Mouse (Mus musculus): ENCODE measurements at regions not wholly inside any gene's neighbourhood (a gene's known extent, or its start where the extent isn't known, plus 50 kb on each side); places are given as distances from the start of the nearest gene placed in this dataset.

DNA sequence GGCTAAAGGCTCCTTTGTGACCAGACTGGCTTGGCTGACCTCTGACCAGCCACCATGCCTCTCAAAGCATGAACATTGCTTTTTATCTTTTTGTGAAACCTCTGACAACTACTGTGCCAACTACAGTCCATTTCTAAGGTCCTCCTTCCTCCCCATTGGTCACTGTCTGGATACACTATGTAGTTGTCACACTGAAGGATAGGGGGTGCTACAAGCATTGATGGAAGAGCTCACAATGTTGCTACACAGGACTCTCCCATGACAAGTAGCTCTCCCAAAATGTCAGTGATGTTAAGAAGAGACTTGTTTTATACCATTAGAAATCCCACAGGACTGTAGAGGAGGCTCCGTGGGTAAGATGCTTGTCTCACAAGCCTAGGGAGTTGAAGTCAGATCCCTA is 389.0 kb upstream of the Spred2 start:
- WGBS (ENCODE audit: insufficient replicate concordance), result 54% methylated on average over 1 of the region's 1 CpGs
- Histone ChIP-seq H3K4me1 (replicated peaks; ENCODE audit: control insufficient read depth in 2 of 2, insufficient read depth in 2 of 2, low read length in 1 of 2) (no peaks in the 10 kb centered on the region), H3K4me2 (ENCODE audit: low read depth) (no peak overlapping the region), H3K9me3 (ENCODE audit: control insufficient read depth, low read length) (no peaks in the 10 kb centered on the region), H3K9ac (replicated peaks) (no peak overlapping the region), H3K36me3 (replicated peaks; ENCODE audit: control insufficient read depth, insufficient read depth, low read depth) (no peaks in the 10 kb centered on the region), H3K4me3 (ENCODE audit: insufficient read depth in 1 of 2, low read depth in 2 of 2, low read length in 2 of 2) (no peak overlapping the region), H3K27me3 (ENCODE audit: control insufficient read depth, insufficient read depth, low read length) (no peaks in the 10 kb centered on the region), H3K27ac (no peak overlapping the region)
- TF ChIP-seq EP300 (IDR thresholded peaks at IDR 0.05; ENCODE audit: low read depth), result no peak
- TF ChIP-seq CTCF (IDR thresholded peaks at IDR 0.05; ENCODE audit: low read depth), result no peak
- no peak for ATAC-seq (ENCODE audit: insufficient read depth)
- no peak for DNase-seq (ENCODE audit: low read depth in 3 of 3, low spot score in 3 of 3)

DNA sequence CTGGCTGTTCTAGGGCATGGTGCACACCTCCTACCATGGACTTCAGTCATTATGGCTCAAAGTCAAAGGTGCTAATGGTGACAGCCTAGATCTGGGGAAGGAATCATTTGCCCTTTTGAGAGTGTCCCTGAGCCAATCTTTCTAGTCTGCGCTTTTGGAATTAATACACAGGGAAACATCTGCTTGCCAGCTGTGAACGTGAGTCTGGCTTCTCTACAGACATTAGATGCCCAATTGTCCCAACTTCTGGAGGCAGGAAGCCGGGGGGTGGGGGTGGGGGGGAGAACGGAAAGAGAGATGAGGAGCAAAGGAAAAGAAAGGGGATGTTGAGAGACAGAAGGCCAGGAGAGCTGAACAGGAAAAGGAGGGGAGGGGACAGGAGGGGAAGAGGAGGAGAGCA is 377.9 kb upstream of the Spred2 start:
- H3K27me3 ChIP-seq (ENCODE audit: control insufficient read depth, insufficient read depth, low read length), result no peaks in the 10 kb centered on the region
- H3K27ac ChIP-seq, result no peak overlapping the region
- H3K4me2 ChIP-seq (ENCODE audit: low read depth), result no peak overlapping the region
- TF ChIP-seq EP300 (IDR thresholded peaks at IDR 0.05; ENCODE audit: low read depth) (no peak), CTCF (IDR thresholded peaks at IDR 0.05; ENCODE audit: low read depth) (no peak)
- no peak overlapping the region for H3K9ac ChIP-seq (replicated peaks)
- ATAC-seq (ENCODE audit: insufficient read depth), result no peak
- H3K4me1 ChIP-seq (replicated peaks; ENCODE audit: control insufficient read depth in 2 of 2, insufficient read depth in 2 of 2, low read length in 1 of 2), result no peaks in the 10 kb centered on the region
- H3K36me3 ChIP-seq (replicated peaks; ENCODE audit: control insufficient read depth, insufficient read depth, low read depth), result no peaks in the 10 kb centered on the region
- 31% methylated on average over 4 of the region's 4 CpGs for WGBS (ENCODE audit: insufficient replicate concordance)
- H3K4me3 ChIP-seq (ENCODE audit: insufficient read depth in 1 of 2, low read depth in 2 of 2, low read length in 2 of 2), result no peak overlapping the region
- no peaks in the 10 kb centered on the region for H3K9me3 ChIP-seq (ENCODE audit: control insufficient read depth, low read length)
- DNase-seq (ENCODE audit: low read depth in 3 of 3, low spot score in 3 of 3), result no peak

DNA sequence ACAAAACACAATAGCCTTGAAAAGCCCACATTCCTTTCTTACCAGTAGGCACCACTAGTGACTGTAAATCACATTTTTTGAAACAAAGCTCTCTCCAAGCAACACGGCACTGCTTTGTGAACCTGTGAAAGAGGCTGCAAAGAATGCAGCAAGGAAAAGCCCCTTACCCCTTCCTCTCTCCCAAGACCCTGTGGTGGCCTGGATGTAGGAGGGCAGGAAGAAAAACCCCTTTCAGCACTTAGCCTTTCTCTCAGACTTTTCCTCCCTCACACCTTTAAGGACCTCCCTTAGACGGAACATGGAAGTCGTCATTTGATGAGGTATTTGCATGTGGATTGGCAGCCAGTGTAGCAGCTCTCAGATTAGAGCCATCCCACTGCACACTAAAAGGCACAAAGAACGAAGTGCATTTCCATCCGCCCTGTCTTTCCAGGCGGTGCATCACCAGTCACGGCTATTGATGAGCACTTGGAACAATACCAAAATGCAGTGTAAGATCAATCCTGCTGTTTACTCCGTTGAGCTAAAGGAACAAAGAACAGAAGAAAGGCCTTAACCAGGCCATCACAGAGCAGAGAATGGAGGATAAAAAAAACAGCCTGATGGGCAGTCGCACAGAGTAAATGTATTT is 369.7 kb upstream of the Spred2 start:
- Histone ChIP-seq H3K27me3 (ENCODE audit: control insufficient read depth, insufficient read depth, low read length) (no peaks in the 10 kb centered on the region), H3K27ac (no peak overlapping the region), H3K36me3 (replicated peaks; ENCODE audit: control insufficient read depth, insufficient read depth, low read depth) (no peaks in the 10 kb centered on the region), H3K9ac (replicated peaks) (no peak overlapping the region), H3K9me3 (ENCODE audit: control insufficient read depth, low read length) (no peaks in the 10 kb centered on the region), H3K4me1 (replicated peaks; ENCODE audit: control insufficient read depth in 2 of 2, insufficient read depth in 2 of 2, low read length in 1 of 2) (no peaks in the 10 kb centered on the region), H3K4me3 (ENCODE audit: insufficient read depth in 1 of 2, low read depth in 2 of 2, low read length in 2 of 2) (no peak overlapping the region), H3K4me2 (ENCODE audit: low read depth) (no peak overlapping the region)
- TF ChIP-seq EP300 (IDR thresholded peaks at IDR 0.05; ENCODE audit: low read depth) (no peak), CTCF (IDR thresholded peaks at IDR 0.05; ENCODE audit: low read depth) (no peak)
- ATAC-seq (ENCODE audit: insufficient read depth), result no peak
- WGBS (ENCODE audit: insufficient replicate concordance), result 68% methylated on average over 9 of the region's 9 CpGs
- DNase-seq (ENCODE audit: low read depth in 3 of 3, low spot score in 3 of 3), result no peak

DNA sequence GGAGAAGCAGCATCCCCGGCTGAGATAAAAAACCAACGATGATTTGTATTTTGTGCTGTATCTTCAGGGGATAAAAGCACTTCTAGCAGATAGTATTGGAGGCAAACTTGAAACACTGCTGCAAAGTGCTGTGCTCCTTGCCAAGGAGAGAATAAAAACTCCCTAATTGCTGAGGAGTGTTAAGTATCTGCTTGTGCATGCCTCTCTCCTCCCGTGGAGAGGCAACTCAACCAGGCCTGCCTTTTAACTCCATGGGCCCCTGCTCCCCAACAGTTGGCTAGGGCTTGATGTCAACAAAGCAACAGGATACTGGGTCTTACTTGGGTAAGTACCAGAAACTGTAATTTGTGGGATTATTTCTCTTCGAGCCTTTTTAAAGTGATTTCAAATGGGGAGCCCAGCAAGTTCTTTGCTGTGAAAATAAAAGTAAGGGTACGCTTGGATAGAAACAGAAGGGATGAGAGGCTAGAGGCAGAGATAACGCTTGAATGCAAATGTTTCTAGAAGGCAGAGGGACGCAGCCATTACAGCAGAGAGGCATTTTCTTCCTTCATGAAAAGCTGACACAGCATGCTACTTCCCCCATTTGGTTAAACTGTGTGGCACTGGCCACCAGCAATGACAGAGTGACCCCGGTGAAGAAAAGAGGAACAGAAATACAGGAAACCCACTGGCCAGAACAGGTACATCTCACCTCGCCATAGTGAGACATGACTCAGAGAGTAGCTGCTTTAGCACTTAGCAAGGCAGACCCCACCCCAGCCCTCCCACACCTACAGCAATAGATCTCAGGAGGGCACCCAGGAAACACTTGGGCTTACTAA is 369.0 kb upstream of the Spred2 start:
- H3K27me3 ChIP-seq (ENCODE audit: control insufficient read depth, insufficient read depth, low read length), result no peaks in the 10 kb centered on the region
- no peaks in the 10 kb centered on the region for H3K4me1 ChIP-seq (replicated peaks; ENCODE audit: control insufficient read depth in 2 of 2, insufficient read depth in 2 of 2, low read length in 1 of 2)
- no peaks in the 10 kb centered on the region for H3K9me3 ChIP-seq (ENCODE audit: control insufficient read depth, low read length)
- no peak for TF ChIP-seq CTCF (IDR thresholded peaks at IDR 0.05; ENCODE audit: low read depth)
- no peak for TF ChIP-seq EP300 (IDR thresholded peaks at IDR 0.05; ENCODE audit: low read depth)
- H3K4me2 ChIP-seq (ENCODE audit: low read depth), result no peak overlapping the region
- H3K27ac ChIP-seq, result no peak overlapping the region
- ATAC-seq (ENCODE audit: insufficient read depth) (no peak), DNase-seq (ENCODE audit: low read depth in 3 of 3, low spot score in 3 of 3) (no peak)
- H3K9ac ChIP-seq (replicated peaks), result no peak overlapping the region
- H3K36me3 ChIP-seq (replicated peaks; ENCODE audit: control insufficient read depth, insufficient read depth, low read depth), result no peaks in the 10 kb centered on the region
- 39% methylated on average over 9 of the region's 9 CpGs for WGBS (ENCODE audit: insufficient replicate concordance)
- no peak overlapping the region for H3K4me3 ChIP-seq (ENCODE audit: insufficient read depth in 1 of 2, low read depth in 2 of 2, low read length in 2 of 2)

DNA sequence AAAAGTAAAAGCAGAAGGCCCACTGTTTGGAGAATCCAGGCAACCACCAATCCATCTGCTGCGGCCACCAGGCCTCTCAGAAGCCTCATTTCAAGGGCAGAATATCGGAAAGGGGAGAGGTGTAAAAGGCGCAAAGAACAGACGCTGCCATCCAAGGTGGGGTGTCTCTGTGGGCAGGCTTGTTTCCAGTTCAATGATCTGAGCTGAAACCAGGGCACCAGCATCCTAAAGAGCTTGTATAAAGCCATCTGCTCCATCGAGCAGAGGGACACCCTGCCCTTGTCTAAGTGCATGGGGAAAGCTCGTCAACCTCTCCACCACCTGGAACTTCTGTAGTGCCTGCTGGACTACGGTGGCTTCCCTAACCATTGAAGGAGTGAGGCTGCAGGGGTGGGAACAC is 363.7 kb upstream of the Spred2 start:
- Histone ChIP-seq H3K27me3 (ENCODE audit: control insufficient read depth, insufficient read depth, low read length) (no peaks in the 10 kb centered on the region), H3K27ac (no peak overlapping the region), H3K4me3 (ENCODE audit: insufficient read depth in 1 of 2, low read depth in 2 of 2, low read length in 2 of 2) (no peak overlapping the region), H3K4me1 (replicated peaks; ENCODE audit: control insufficient read depth in 2 of 2, insufficient read depth in 2 of 2, low read length in 1 of 2) (no peaks in the 10 kb centered on the region), H3K9ac (replicated peaks) (no peak overlapping the region), H3K36me3 (replicated peaks; ENCODE audit: control insufficient read depth, insufficient read depth, low read depth) (no peaks in the 10 kb centered on the region), H3K4me2 (ENCODE audit: low read depth) (no peak overlapping the region), H3K9me3 (ENCODE audit: control insufficient read depth, low read length) (no peaks in the 10 kb centered on the region)
- ATAC-seq (ENCODE audit: insufficient read depth) (no peak), DNase-seq (ENCODE audit: low read depth in 3 of 3, low spot score in 3 of 3) (no peak)
- WGBS (ENCODE audit: insufficient replicate concordance), result 71% methylated on average over 7 of the region's 7 CpGs
- TF ChIP-seq CTCF (IDR thresholded peaks at IDR 0.05; ENCODE audit: low read depth) (no peak), EP300 (IDR thresholded peaks at IDR 0.05; ENCODE audit: low read depth) (no peak)

Measured in liver, embryonic 14.5 days (tissue).